Mouse (Mus musculus) CH12.LX (cell line): ENCODE data around the gene Vmac. TPM values are rescaled to one million over a fixed set of nuclear protein-coding genes. Genes with fewer than 3 reads are reported as not detected.

ENCODE experiments used
- DNase-seq: peaks from one replicate; pipeline ENCODE4 v3.0.0-alpha.2; 2013; ENCODE audit errors: extremely low read depth
- H3K27ac ChIP-seq: 2 replicates; pipeline ENCODE4 v1.5.1; 2012; ENCODE audit warnings: low read depth, mild to moderate bottlenecking, control low read depth, moderate library complexity; ENCODE audit not compliant: insufficient read depth
- H3K27me3 ChIP-seq: replicated peaks from 2 replicates; pipeline ENCODE3; 2012; ENCODE audit warnings: inconsistent platforms
- H3K36me3 ChIP-seq, 2 experiments: replicated peaks in 1 of 2; 2 replicates each; pipeline versions ENCODE3 to v1.6.1; 2012; ENCODE audit warnings: inconsistent platforms in 1 of 2, low read length in 1 of 2, mild to moderate bottlenecking in 1 of 2, mixed read lengths in 1 of 2, moderate library complexity in 1 of 2; ENCODE audit not compliant: control insufficient read depth in 1 of 2, insufficient read depth in 1 of 2
- H3K4me1 ChIP-seq, 2 experiments: 2 replicates each; pipeline ENCODE4 v1.6.1; 2012; ENCODE audit warnings: inconsistent platforms in 1 of 2, moderate library complexity in 1 of 2; ENCODE audit not compliant: insufficient read depth in 2 of 2, control insufficient read depth in 1 of 2
- H3K4me2 ChIP-seq: 2 replicates; pipeline ENCODE4 v1.6.1; 2012; ENCODE audit warnings: low read depth, mild to moderate bottlenecking, control low read depth; ENCODE audit not compliant: poor library complexity, insufficient read depth, severe bottlenecking
- H3K4me3 ChIP-seq, 3 experiments: fragments of 150-350 bp in 1 of 3; sonication (generic) in 1 of 3; replicated peaks in 1 of 3; 2 replicates each; pipeline versions ENCODE3 to v1.5.1; 2011 to 2012; ENCODE audit warnings: low read depth in 2 of 3, low read length in 2 of 3, mild to moderate bottlenecking in 2 of 3, moderate library complexity in 2 of 3, control low read depth in 1 of 3, improper control_type of control experiment in 1 of 3, inconsistent platforms in 1 of 3, mixed read lengths in 1 of 3; ENCODE audit not compliant: poor library complexity in 1 of 3
- H3K79me2 ChIP-seq: replicated peaks from 2 replicates; pipeline ENCODE4 v1.6.1; 2012; ENCODE audit warnings: mild to moderate bottlenecking, moderate library complexity; ENCODE audit not compliant: control insufficient read depth, poor library complexity, insufficient read depth, severe bottlenecking; ENCODE audit errors: extremely low read depth
- H3K9ac ChIP-seq: 2 replicates; pipeline ENCODE4 v1.6.1; 2012; ENCODE audit warnings: low read depth, mild to moderate bottlenecking, control low read depth, moderate library complexity; ENCODE audit not compliant: insufficient read depth
- H3K9me3 ChIP-seq: replicated peaks from 2 replicates; pipeline ENCODE3; 2012; ENCODE audit warnings: low read length, inconsistent platforms, mixed read lengths
- BHLHE40 ChIP-seq: IDR thresholded peaks from 2 replicates; pipeline ENCODE4 v1.6.1; 2011; ENCODE audit warnings: mild to moderate bottlenecking, low read depth, low read length, improper control_type of control experiment
- E2F4 ChIP-seq: IDR thresholded peaks from 2 replicates; pipeline ENCODE4 v1.6.1; 2011; ENCODE audit warnings: low read depth, low read length, improper control_type of control experiment; ENCODE audit not compliant: insufficient replicate concordance
- ELF1 ChIP-seq: IDR thresholded peaks from 2 replicates; pipeline ENCODE4 v1.6.1; 2014; ENCODE audit warnings: low read depth, mild to moderate bottlenecking, inconsistent platforms, low read length, improper control_type of control experiment
- GABPA ChIP-seq: IDR thresholded peaks from 2 replicates; pipeline ENCODE4 v1.6.1; 2012; ENCODE audit warnings: low read depth, low read length, improper control_type of control experiment, inconsistent platforms; ENCODE audit not compliant: insufficient replicate concordance
- HCFC1 ChIP-seq: IDR thresholded peaks from 2 replicates; pipeline ENCODE4 v1.6.1; 2012; ENCODE audit warnings: low read depth, mild to moderate bottlenecking, inconsistent platforms, low read length, improper control_type of control experiment
- IRF4 ChIP-seq: IDR thresholded peaks from 2 replicates; pipeline ENCODE4 v1.6.1; 2014; ENCODE audit warnings: low read depth, mild to moderate bottlenecking, inconsistent platforms, low read length, improper control_type of control experiment
- JUN ChIP-seq: IDR thresholded peaks from 2 replicates; pipeline ENCODE4 v1.6.1; 2011; ENCODE audit warnings: low read depth, mild to moderate bottlenecking, low read length, improper control_type of control experiment, moderate library complexity; ENCODE audit not compliant: insufficient read depth
- KAT2A ChIP-seq: IDR thresholded peaks from 2 replicates; pipeline ENCODE4 v1.6.1; 2012; ENCODE audit warnings: low read length, improper control_type of control experiment, inconsistent platforms; ENCODE audit not compliant: insufficient replicate concordance
- MAFK ChIP-seq: IDR thresholded peaks from 2 replicates; pipeline ENCODE4 v1.6.1; 2011; ENCODE audit warnings: low read length, improper control_type of control experiment; ENCODE audit not compliant: insufficient replicate concordance
- MAX ChIP-seq: IDR thresholded peaks from 2 replicates; pipeline ENCODE4 v1.6.1; 2011; ENCODE audit warnings: low read length, improper control_type of control experiment
- MAZ ChIP-seq: IDR thresholded peaks from 2 replicates; pipeline ENCODE4 v1.6.1; 2012; ENCODE audit warnings: low read depth, mild to moderate bottlenecking, inconsistent platforms, low read length, improper control_type of control experiment, moderate library complexity
- MEF2A ChIP-seq: IDR thresholded peaks from 2 replicates; pipeline ENCODE4 v1.6.1; 2014; ENCODE audit warnings: low read depth, mild to moderate bottlenecking, inconsistent platforms, low read length, improper control_type of control experiment, borderline replicate concordance
- MXI1 ChIP-seq: IDR thresholded peaks from 2 replicates; pipeline ENCODE4 v1.6.1; 2011; ENCODE audit warnings: mild to moderate bottlenecking, low read depth, low read length, improper control_type of control experiment
- MYC ChIP-seq: IDR thresholded peaks from 2 replicates; pipeline ENCODE4 v1.6.1; 2011; ENCODE audit warnings: low read depth, mild to moderate bottlenecking, improper control_type of control experiment, low read length
- NELFE ChIP-seq: IDR thresholded peaks from 2 replicates; pipeline ENCODE4 v1.6.1; 2011; ENCODE audit warnings: low read depth, low read length, improper control_type of control experiment
- NRF1 ChIP-seq: IDR thresholded peaks from 2 replicates; pipeline ENCODE4 v1.6.1; 2014; ENCODE audit warnings: low read depth, mild to moderate bottlenecking, inconsistent platforms, low read length, improper control_type of control experiment, moderate library complexity
- PAX5 ChIP-seq: IDR thresholded peaks from 2 replicates; pipeline ENCODE4 v1.6.1; 2012; ENCODE audit warnings: low read length, inconsistent platforms, mixed read lengths
- POLR2A ChIP-seq: IDR thresholded peaks from 2 replicates; pipeline ENCODE4 v1.6.1; 2011; ENCODE audit warnings: low read depth, mild to moderate bottlenecking, improper control_type of control experiment, low read length
- POLR2AphosphoS2 ChIP-seq: IDR thresholded peaks from 2 replicates; pipeline ENCODE4 v1.6.1; 2011; ENCODE audit warnings: low read depth, low read length, improper control_type of control experiment
- RCOR1 ChIP-seq: conservative IDR thresholded peaks from 2 replicates; pipeline ENCODE4 v1.6.1; 2012; ENCODE audit warnings: low read depth, mild to moderate bottlenecking, inconsistent platforms, low read length, improper control_type of control experiment
- SIN3A ChIP-seq: IDR thresholded peaks from 2 replicates; pipeline ENCODE4 v1.6.1; 2012; ENCODE audit warnings: low read length, improper control_type of control experiment, inconsistent platforms
- SMC3 ChIP-seq: IDR thresholded peaks from 2 replicates; pipeline ENCODE4 v1.6.1; 2011; ENCODE audit warnings: low read depth, low read length, improper control_type of control experiment
- TBP ChIP-seq: conservative IDR thresholded peaks from 2 replicates; pipeline ENCODE4 v1.6.1; 2011; ENCODE audit warnings: low read depth, low read length, improper control_type of control experiment
- TCF12 ChIP-seq: IDR thresholded peaks from 2 replicates; pipeline ENCODE4 v1.6.1; 2014; ENCODE audit warnings: low read depth, mild to moderate bottlenecking, inconsistent platforms, low read length, improper control_type of control experiment
- UBTF ChIP-seq: IDR thresholded peaks from 2 replicates; pipeline ENCODE4 v1.6.1; 2012; ENCODE audit warnings: low read depth, mild to moderate bottlenecking, inconsistent platforms, low read length, improper control_type of control experiment, moderate library complexity
- ZKSCAN1 ChIP-seq: IDR thresholded peaks from 2 replicates; pipeline ENCODE4 v1.6.1; 2012; ENCODE audit warnings: low read depth, inconsistent platforms, low read length, improper control_type of control experiment, borderline replicate concordance
- ZMIZ1 ChIP-seq: IDR thresholded peaks from 2 replicates; pipeline ENCODE4 v1.6.1; 2012; ENCODE audit warnings: low read depth, mild to moderate bottlenecking, inconsistent platforms, low read length, improper control_type of control experiment
- ZNF384 ChIP-seq: IDR thresholded peaks from 2 replicates; pipeline ENCODE4 v1.6.1; 2012; ENCODE audit warnings: low read depth, low read length, improper control_type of control experiment, inconsistent platforms
- dilution Hi-C: fragments of 300-500 bp; cut with MboI; formaldehyde crosslinking; loops from 2 replicates; pipeline ENCODE4 v1.14.3; 2020; ENCODE audit warnings: low sequenced_read_pairs; ENCODE audit not compliant: extremely low pct_unique_long_range_greater_than_20kb, extremely low pct_ligation_motif_present
- in situ Hi-C: fragments of 300-500 bp; cut with MboI; formaldehyde crosslinking; loops from 3 replicates; pipeline ENCODE4 v1.14.3; 2019; ENCODE audit warnings: low sequenced_read_pairs, low pct_ligation_motif_present, low pct_unique_long_range_greater_than_20kb, mixed read lengths
- polyA plus RNA-seq: library from polyadenylated mRNA; unstranded; fragments of >175 nt; gene quantifications from 2 replicates; pipeline ENCODE4 v1.2.1, GENCODE M21; 2012; ENCODE audit warnings: low read depth; ENCODE audit not compliant: insufficient read length
- total RNA-seq, 2 experiments: library from RNA; depleted of rRNA; stranded (reverse); fragments of 300-350 nt in 1 of 2; fragments of >200 nt in 1 of 2; gene quantifications; 2 replicates each; pipeline ENCODE4 v1.2.3; 2012 to 2014

The Vmac gene
- total and polyA plus RNA-seq, 3 experiments = 3.2 to 5.1 (median 3.4) TPM

- Histone ChIP-seq H3K79me2 (peaks cover 51% of the 10 kb centered on the region), H3K9ac (peak overlapping the region; percentile 96), H3K4me2 (peak overlapping the region; percentile 90), H3K27ac (0 out of 2 replicates have a peak overlapping the region, but pooled peaks have one; percentile 28), H3K4me1 (peaks cover 0 to 42% of the 10 kb centered on the region in 2 experiments; a peak in 2 of 4 replicates), H3K9me3 (no peaks in the 10 kb centered on the region), H3K27me3 (no peaks in the 10 kb centered on the region), H3K36me3 (peaks cover 17 to 36% of the 10 kb centered on the region in 2 experiments), H3K4me3 (peak overlapping the region; percentile 90 to 98 (median 94))
- no peak for DNase-seq
- TF ChIP-seq SIN3A = peak; percentile 51
- TF ChIP-seq POLR2A = no peak
- TF ChIP-seq UBTF = 0 out of 2 replicates have a peak, but pooled peaks have one; percentile 24
- in situ Hi-C loops (no loop called here), dilution Hi-C loops (no loop called here)
These were observed 44.0 kb downstream of the Vmac start for GRCm38 (mm10) chr17:56673647-56674416.

GRCm38 (mm10) chr17:56672941-56673646 is 44.7 kb downstream of the Vmac start, which contains the start of gene Ranbp3:
Ranbp3 (plus strand) TSS chr17:56673294.
- Histone ChIP-seq H3K4me3 (peak within 1 kb of the TSS; percentile 90 to 98 (median 94)), H3K27ac (0 out of 2 replicates have a peak within 1 kb of the TSS, but pooled peaks have one; percentile 28), H3K4me1 (peaks cover 0 to 44% of the 10 kb centered on the region in 2 experiments; a peak in 3 of 4 replicates), H3K79me2 (peaks cover 47% of the 10 kb centered on the region), H3K36me3 (peaks cover 17 to 33% of the 10 kb centered on the region in 2 experiments), H3K27me3 (no peaks in the 10 kb centered on the region), H3K9me3 (no peaks in the 10 kb centered on the region), H3K9ac (peak within 1 kb of the TSS; percentile 96), H3K4me2 (peak within 1 kb of the TSS; percentile 90)
- peak; percentile 99 for DNase-seq
- in situ Hi-C loops = no loop called here
- dilution Hi-C loops = no loop called here
- TF ChIP-seq PAX5 (no peak), POLR2AphosphoS2 (peak; percentile 67; the same call in 1 of the 2 replicates), MAX (peak; percentile 18; the same call in 1 of the 2 replicates), ZNF384 (no peak), GABPA (no peak), NRF1 (peak; percentile 100), MAFK (no peak), MYC (no peak), ZKSCAN1 (no peak), MEF2A (no peak; the same call in 1 of the 2 replicates), IRF4 (peak; percentile 31), ZMIZ1 (no peak; the same call in 1 of the 2 replicates), TBP (peak; percentile 74; the same call in 1 of the 2 replicates), RCOR1 (no peak), KAT2A (0 out of 2 replicates have a peak, but pooled peaks have one; percentile 33), E2F4 (peak; percentile 68; the same call in 1 of the 2 replicates), BHLHE40 (no peak), SMC3 (no peak), MXI1 (0 out of 2 replicates have a peak, but pooled peaks have one; percentile 15), ELF1 (peak; percentile 85), JUN (no peak), HCFC1 (peak; percentile 74), NELFE (peak; percentile 74), SIN3A (0 out of 2 replicates have a peak, but pooled peaks have one; percentile 49), UBTF (peak; percentile 89; the same call in 1 of the 2 replicates), POLR2A (peak; percentile 84), TCF12 (peak; percentile 98), MAZ (peak; percentile 51; the same call in 1 of the 2 replicates)
